Mouse (Mus musculus): ENCODE data around the gene Defb36. TPM values are rescaled to one million over a fixed set of nuclear protein-coding genes. Genes with fewer than 3 reads are reported as not detected.

The Defb36 gene
- polyA plus RNA-seq, 1 experiment from 2014 or later, result not detected

GRCm38 (mm10) chr2:152637006-152637322 is 32.8 kb downstream of the Defb36 start:
- H3K9ac ChIP-seq (replicated peaks; ENCODE audit: low read depth, low read length), result no peak overlapping the region
- no peak overlapping the region for H3K4me2 ChIP-seq (replicated peaks; ENCODE audit: low read depth, low read length)
- 58% methylated on average over 6 of the region's 6 CpGs for WGBS

GRCm38 (mm10) chr2:152637381-152637780 is 33.3 kb downstream of the Defb36 start:
- peaks cover 4% of the 10 kb centered on the region; the same call in 1 of the 2 replicates for H3K36me3 ChIP-seq (ENCODE audit: control insufficient read depth, insufficient read depth, low read length)
- WGBS, result 72% methylated on average over 4 of the region's 4 CpGs
- peaks cover 41% of the 10 kb centered on the region for H3K4me1 ChIP-seq (ENCODE audit: control insufficient read depth, insufficient read depth, low read length)
- H3K27ac ChIP-seq (ENCODE audit: low read length), result peak overlapping the region; percentile 93
- no peak for ATAC-seq (ENCODE audit: insufficient number of reproducible peaks, insufficient read depth, low FRiP score, low read depth)
- H3K4me2 ChIP-seq (replicated peaks; ENCODE audit: low read depth, low read length), result no peak overlapping the region
- H3K27me3 ChIP-seq (ENCODE audit: control insufficient read depth, insufficient read depth, low read length), result no peaks in the 10 kb centered on the region
- no peaks in the 10 kb centered on the region for H3K9me3 ChIP-seq (ENCODE audit: control insufficient read depth, low read depth, low read length)
- H3K9ac ChIP-seq (replicated peaks; ENCODE audit: low read depth, low read length), result no peak overlapping the region
- H3K4me3 ChIP-seq (ENCODE audit: low read depth, low read length), result no peak overlapping the region

More at GRCm38 (mm10) chr2:152637006-152637322, 32.8 kb downstream of the Defb36 start:
- Histone ChIP-seq H3K4me3 (ENCODE audit: low read depth, low read length) (no peak overlapping the region), H3K27ac (ENCODE audit: low read length) (peak overlapping the region; percentile 93), H3K27me3 (ENCODE audit: control insufficient read depth, insufficient read depth, low read length) (no peaks in the 10 kb centered on the region), H3K36me3 (ENCODE audit: control insufficient read depth, insufficient read depth, low read length) (peaks cover 4% of the 10 kb centered on the region; the same call in 1 of the 2 replicates), H3K4me1 (ENCODE audit: control insufficient read depth, insufficient read depth, low read length) (peaks cover 44% of the 10 kb centered on the region), H3K9me3 (ENCODE audit: control insufficient read depth, low read depth, low read length) (no peaks in the 10 kb centered on the region)
- no peak for ATAC-seq (ENCODE audit: insufficient number of reproducible peaks, insufficient read depth, low FRiP score, low read depth)

GRCm38 (mm10) chr2:152638865-152639264 is 34.7 kb downstream of the Defb36 start:
- Histone ChIP-seq H3K27ac (ENCODE audit: low read length) (peak overlapping the region; percentile 95), H3K36me3 (ENCODE audit: control insufficient read depth, insufficient read depth, low read length) (peaks cover 4% of the 10 kb centered on the region; the same call in 1 of the 2 replicates), H3K9ac (replicated peaks; ENCODE audit: low read depth, low read length) (no peak overlapping the region), H3K4me3 (ENCODE audit: low read depth, low read length) (no peak overlapping the region), H3K9me3 (ENCODE audit: control insufficient read depth, low read depth, low read length) (no peaks in the 10 kb centered on the region), H3K4me2 (replicated peaks; ENCODE audit: low read depth, low read length) (no peak overlapping the region), H3K27me3 (ENCODE audit: control insufficient read depth, insufficient read depth, low read length) (no peaks in the 10 kb centered on the region), H3K4me1 (ENCODE audit: control insufficient read depth, insufficient read depth, low read length) (peaks cover 26% of the 10 kb centered on the region)
- ATAC-seq (ENCODE audit: insufficient number of reproducible peaks, insufficient read depth, low FRiP score, low read depth), result no peak
- WGBS, result 47% methylated on average over 6 of the region's 6 CpGs

GRCm38 (mm10) chr2:152639406-152640113 is 35.4 kb downstream of the Defb36 start:
- Histone ChIP-seq H3K27me3 (ENCODE audit: control insufficient read depth, insufficient read depth, low read length) (no peaks in the 10 kb centered on the region), H3K36me3 (ENCODE audit: control insufficient read depth, insufficient read depth, low read length) (peaks cover under 1% of the 10 kb centered on the region; the same call in 1 of the 2 replicates), H3K9me3 (ENCODE audit: control insufficient read depth, low read depth, low read length) (no peaks in the 10 kb centered on the region), H3K27ac (ENCODE audit: low read length) (peak overlapping the region; percentile 95), H3K4me1 (ENCODE audit: control insufficient read depth, insufficient read depth, low read length) (peaks cover 25% of the 10 kb centered on the region), H3K4me2 (replicated peaks; ENCODE audit: low read depth, low read length) (no peak overlapping the region; the same call in 1 of the 2 replicates), H3K9ac (replicated peaks; ENCODE audit: low read depth, low read length) (no peak overlapping the region), H3K4me3 (ENCODE audit: low read depth, low read length) (no peak overlapping the region)
- peak; percentile 77; the same call in 1 of the 2 replicates for ATAC-seq (ENCODE audit: insufficient number of reproducible peaks, insufficient read depth, low FRiP score, low read depth)
- 20% methylated on average over 11 of the region's 11 CpGs for WGBS

- peaks cover 11% of the 10 kb centered on the region; the same call in 1 of the 2 replicates for H3K4me1 ChIP-seq (ENCODE audit: control insufficient read depth, insufficient read depth, low read length)
- no peaks in the 10 kb centered on the region for H3K9me3 ChIP-seq (ENCODE audit: control insufficient read depth, low read depth, low read length)
- 54% methylated on average over 10 of the region's 10 CpGs for WGBS
- no peak for ATAC-seq (ENCODE audit: insufficient number of reproducible peaks, insufficient read depth, low FRiP score, low read depth)
- H3K36me3 ChIP-seq (ENCODE audit: control insufficient read depth, insufficient read depth, low read length), result no peaks in the 10 kb centered on the region
- no peak overlapping the region for H3K9ac ChIP-seq (replicated peaks; ENCODE audit: low read depth, low read length)
- H3K4me2 ChIP-seq (replicated peaks; ENCODE audit: low read depth, low read length), result no peak overlapping the region
- no peak overlapping the region for H3K27ac ChIP-seq (ENCODE audit: low read length)
- H3K4me3 ChIP-seq (ENCODE audit: low read depth, low read length), result no peak overlapping the region
- no peaks in the 10 kb centered on the region for H3K27me3 ChIP-seq (ENCODE audit: control insufficient read depth, insufficient read depth, low read length)
Measured at GRCm38 (mm10) chr2:152652901-152653620, 48.9 kb downstream of the Defb36 start.

GRCm38 (mm10) chr2:152653874-152654715 is 50.0 kb downstream of the Defb36 start:
- WGBS, result 42% methylated on average over 14 of the region's 14 CpGs
- no peak for ATAC-seq (ENCODE audit: insufficient number of reproducible peaks, insufficient read depth, low FRiP score, low read depth)
- Histone ChIP-seq H3K27me3 (ENCODE audit: control insufficient read depth, insufficient read depth, low read length) (no peaks in the 10 kb centered on the region), H3K9me3 (ENCODE audit: control insufficient read depth, low read depth, low read length) (no peaks in the 10 kb centered on the region), H3K9ac (replicated peaks; ENCODE audit: low read depth, low read length) (no peak overlapping the region), H3K27ac (ENCODE audit: low read length) (no peak overlapping the region), H3K4me1 (ENCODE audit: control insufficient read depth, insufficient read depth, low read length) (peaks cover 6% of the 10 kb centered on the region; the same call in 1 of the 2 replicates), H3K36me3 (ENCODE audit: control insufficient read depth, insufficient read depth, low read length) (no peaks in the 10 kb centered on the region), H3K4me2 (replicated peaks; ENCODE audit: low read depth, low read length) (no peak overlapping the region), H3K4me3 (ENCODE audit: low read depth, low read length) (no peak overlapping the region)

GRCm38 (mm10) chr2:152657398-152657797 is 53.3 kb downstream of the Defb36 start:
- Histone ChIP-seq H3K36me3 (ENCODE audit: control insufficient read depth, insufficient read depth, low read length) (no peaks in the 10 kb centered on the region), H3K4me3 (ENCODE audit: low read depth, low read length) (no peak overlapping the region), H3K4me2 (replicated peaks; ENCODE audit: low read depth, low read length) (no peak overlapping the region), H3K9ac (replicated peaks; ENCODE audit: low read depth, low read length) (no peak overlapping the region), H3K27ac (ENCODE audit: low read length) (no peak overlapping the region), H3K9me3 (ENCODE audit: control insufficient read depth, low read depth, low read length) (no peaks in the 10 kb centered on the region), H3K27me3 (ENCODE audit: control insufficient read depth, insufficient read depth, low read length) (no peaks in the 10 kb centered on the region), H3K4me1 (ENCODE audit: control insufficient read depth, insufficient read depth, low read length) (peaks cover 6% of the 10 kb centered on the region; the same call in 1 of the 2 replicates)
- 53% methylated on average over 10 of the region's 10 CpGs for WGBS
- ATAC-seq (ENCODE audit: insufficient number of reproducible peaks, insufficient read depth, low FRiP score, low read depth), result no peak

GRCm38 (mm10) chr2:152661163-152661562 is 57.0 kb downstream of the Defb36 start:
- no peaks in the 10 kb centered on the region for H3K27me3 ChIP-seq (ENCODE audit: control insufficient read depth, insufficient read depth, low read length)
- 81% methylated on average over 6 of the region's 6 CpGs for WGBS
- no peak overlapping the region for H3K27ac ChIP-seq (ENCODE audit: low read length)
- no peak for ATAC-seq (ENCODE audit: insufficient number of reproducible peaks, insufficient read depth, low FRiP score, low read depth)
- no peak overlapping the region for H3K4me2 ChIP-seq (replicated peaks; ENCODE audit: low read depth, low read length)
- no peaks in the 10 kb centered on the region for H3K36me3 ChIP-seq (ENCODE audit: control insufficient read depth, insufficient read depth, low read length)
- H3K9me3 ChIP-seq (ENCODE audit: control insufficient read depth, low read depth, low read length), result no peaks in the 10 kb centered on the region
- H3K9ac ChIP-seq (replicated peaks; ENCODE audit: low read depth, low read length), result no peak overlapping the region
- H3K4me1 ChIP-seq (ENCODE audit: control insufficient read depth, insufficient read depth, low read length), result no peaks in the 10 kb centered on the region
- H3K4me3 ChIP-seq (ENCODE audit: low read depth, low read length), result no peak overlapping the region

Data from stomach, embryonic 14.5 days (tissue).